Mouse (Mus musculus): ENCODE measurements around the gene Clta.

DNA sequence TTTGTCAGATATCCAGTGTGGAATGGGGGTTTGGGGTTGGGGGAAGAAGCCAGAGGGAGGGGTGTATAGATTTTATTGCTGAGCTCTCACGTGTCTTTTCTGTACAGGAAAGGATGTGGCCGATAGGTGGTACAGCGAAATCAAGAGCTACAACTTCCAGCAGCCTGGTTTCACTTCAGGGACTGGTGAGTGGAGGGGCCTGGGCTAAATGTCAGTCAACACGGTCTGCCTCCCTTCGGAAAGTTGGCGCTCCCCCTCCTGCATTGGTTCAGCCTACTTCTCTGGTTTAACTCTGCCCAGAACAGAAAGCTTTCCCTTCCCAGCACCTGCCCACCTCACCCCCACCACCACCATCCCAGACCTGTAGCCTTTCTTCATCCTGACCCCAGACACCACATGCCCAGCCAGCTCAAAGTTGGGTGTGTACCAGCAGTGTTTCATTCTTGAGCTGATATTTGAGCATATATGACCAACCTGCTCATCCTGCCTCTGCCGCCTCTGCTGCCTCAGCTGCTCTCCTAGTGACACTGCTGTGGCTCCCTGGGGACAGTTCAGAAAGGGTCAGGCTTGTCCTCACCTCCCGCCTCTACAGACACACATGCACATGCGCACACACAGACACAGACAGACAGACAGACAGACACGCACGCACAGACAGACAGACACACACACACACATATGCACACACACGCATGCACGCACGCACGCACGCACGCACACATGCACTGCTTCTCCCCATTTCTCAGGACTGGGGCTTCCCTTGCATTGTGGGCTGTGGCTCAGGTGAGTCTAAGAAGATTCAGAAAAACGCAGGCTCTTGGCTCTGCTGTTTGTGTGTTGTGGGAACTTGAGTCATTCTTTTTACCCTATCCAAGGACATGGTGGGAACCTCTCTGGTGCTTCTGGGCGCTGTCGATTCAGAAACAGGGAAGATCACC, 33.6 kb upstream of the Clta start:
- TF ChIP-seq POLR2A (IDR thresholded peaks at IDR 0.05; ENCODE audit: borderline replicate concordance, control insufficient read depth, low read depth, low read length) (no peak), CTCF (IDR thresholded peaks at IDR 0.05; ENCODE audit: control insufficient read depth, insufficient read depth, low read length) (no peak)
